8 mouse cellular contexts compared by ENCODE assay signal in the genomic region with DNA sequence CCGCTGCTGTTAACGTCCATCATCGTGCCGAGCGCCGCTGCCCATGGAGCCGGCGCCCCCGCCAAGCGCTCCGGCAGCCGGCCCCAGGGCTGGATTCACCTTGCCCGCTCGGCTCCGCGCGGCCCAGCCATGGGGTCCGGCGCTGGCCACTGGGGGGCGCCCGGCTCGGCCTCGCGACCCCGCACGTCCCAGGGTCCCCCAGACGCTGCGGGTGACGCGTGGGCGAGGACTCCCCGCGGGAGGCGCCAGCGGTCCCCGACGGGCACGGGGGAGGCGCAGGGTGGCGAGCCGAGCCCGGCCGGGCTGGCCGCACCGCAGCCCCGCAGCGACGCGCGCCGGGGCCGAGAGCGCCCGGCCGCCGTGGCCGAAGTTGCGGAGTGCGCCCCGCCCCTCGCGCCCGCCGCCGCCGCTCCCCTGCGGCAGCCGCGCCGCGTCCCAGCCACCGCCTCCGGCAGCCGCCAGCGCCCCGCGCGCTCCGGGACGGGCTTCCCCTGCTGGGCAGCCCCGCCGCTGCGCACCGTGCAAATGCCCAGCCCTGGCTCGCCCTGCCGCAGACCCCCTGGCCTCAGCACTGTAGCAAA. TPM values are rescaled to one million over a fixed set of nuclear protein-coding genes. Genes with fewer than 3 reads are reported as not detected.
DNase-seq lines count a peak whose midpoint lies in the region; ATAC-seq and TF ChIP-seq lines count a peak whose summit lies in the region.

A gene (minus strand): TSS at position 277 of the 581 bp plus-strand sequence.

- peak within 1 kb of the TSS; percentile 88 for H3K4me2 ChIP-seq in lung, embryonic 14.5 days
- peak within 1 kb of the TSS; percentile 89 for H3K4me2 ChIP-seq in embryonic facial prominence, embryonic 11.5 days (ENCODE audit: low read depth, low read length)
- peak within 1 kb of the TSS; percentile 98 for H3K4me2 ChIP-seq in heart, embryonic 15.5 days

- no peak within 1 kb of the TSS for H3K27ac ChIP-seq in lung, embryonic 14.5 days (ENCODE audit: low read depth)
- H3K27ac ChIP-seq in embryonic facial prominence, embryonic 11.5 days (replicated peaks; ENCODE audit: low read depth, low read length) = no peak within 1 kb of the TSS
- H3K27ac ChIP-seq in heart, embryonic 15.5 days = no peak within 1 kb of the TSS

- H3K9me3 ChIP-seq in lung, embryonic 14.5 days (ENCODE audit: low read depth, low read length) = no peaks in the 10 kb centered on the region
- H3K9me3 ChIP-seq in embryonic facial prominence, embryonic 11.5 days (replicated peaks; ENCODE audit: control insufficient read depth, low read length) = no peaks in the 10 kb centered on the region
- no peaks in the 10 kb centered on the region for H3K9me3 ChIP-seq in heart, embryonic 15.5 days (replicated peaks)

- peak within 1 kb of the TSS; percentile 29; the same call in 1 of the 2 replicates for H3K9ac ChIP-seq in lung, embryonic 14.5 days
- H3K9ac ChIP-seq in embryonic facial prominence, embryonic 11.5 days (replicated peaks; ENCODE audit: low read length) = peak within 1 kb of the TSS; percentile 47
- H3K9ac ChIP-seq in heart, embryonic 15.5 days = peak within 1 kb of the TSS; percentile 43

- WGBS in lung, embryonic 14.5 days = under 1% methylated on average over 59 of the region's 86 CpGs
- WGBS in embryonic facial prominence, embryonic 11.5 days = under 1% methylated on average over 64 of the region's 86 CpGs
- WGBS in heart, embryonic 15.5 days = under 1% methylated on average over 68 of the region's 86 CpGs

- TF ChIP-seq CTCF in lung, embryonic 14.5 days (IDR thresholded peaks at IDR 0.05; ENCODE audit: low read depth) = no peak

- no peaks in the 10 kb centered on the region for H3K4me1 ChIP-seq in lung, embryonic 14.5 days (ENCODE audit: insufficient read depth)
- peaks cover 3% of the 10 kb centered on the region for H3K4me1 ChIP-seq in embryonic facial prominence, embryonic 11.5 days (ENCODE audit: control insufficient read depth, insufficient read depth, low read length)
- peaks cover 10% of the 10 kb centered on the region for H3K4me1 ChIP-seq in heart, embryonic 15.5 days (replicated peaks)

- H3K27me3 ChIP-seq in lung, embryonic 14.5 days (ENCODE audit: insufficient read depth, low read length) = peaks cover 46% of the 10 kb centered on the region
- H3K27me3 ChIP-seq in embryonic facial prominence, embryonic 11.5 days (ENCODE audit: control insufficient read depth, insufficient read depth, low read length) = peaks cover 18% of the 10 kb centered on the region
- H3K27me3 ChIP-seq in heart, embryonic 15.5 days = peaks cover 54% of the 10 kb centered on the region

- no peaks in the 10 kb centered on the region for H3K36me3 ChIP-seq in lung, embryonic 14.5 days (ENCODE audit: insufficient read depth)
- no peaks in the 10 kb centered on the region for H3K36me3 ChIP-seq in embryonic facial prominence, embryonic 11.5 days (replicated peaks; ENCODE audit: control insufficient read depth, insufficient read depth, low read depth, low read length)
- no peaks in the 10 kb centered on the region for H3K36me3 ChIP-seq in heart, embryonic 15.5 days

- H3K4me3 ChIP-seq in lung, embryonic 14.5 days (ENCODE audit: low read depth, low read length) = peak within 1 kb of the TSS; percentile 52
- peak within 1 kb of the TSS; percentile 60 for H3K4me3 ChIP-seq in embryonic facial prominence, embryonic 11.5 days (ENCODE audit: low read depth, low read length)
- H3K4me3 ChIP-seq in heart, embryonic 15.5 days = peak within 1 kb of the TSS; percentile 61

- peak; percentile 92 for ATAC-seq in lung, embryonic 14.5 days (ENCODE audit: insufficient read depth)
- ATAC-seq in embryonic facial prominence, embryonic 11.5 days (replicated peaks; ENCODE audit: insufficient number of reproducible peaks, low FRiP score, low TSS enrichment, low read depth) = peak; percentile 92
- peak; percentile 76 for ATAC-seq in heart, embryonic 15.5 days (replicated peaks; ENCODE audit: insufficient number of reproducible peaks, insufficient read depth, low FRiP score, low read depth)
- no peak for ATAC-seq in megakaryocyte-erythroid progenitor cell, adult 5-6 weeks (replicated peaks; ENCODE audit: low FRiP score, low TSS enrichment, poor library complexity, severe bottlenecking)

- DNase-seq in lung, embryonic 14.5 days = peak; percentile 56
- DNase-seq in lung, adult 18-20 months = no peak
- peak; percentile 64 for DNase-seq in embryonic facial prominence, embryonic 11.5 days (ENCODE audit: low spot score)
- peak; percentile 22 to 56 for DNase-seq in layer of hippocampus, postnatal 10 days (ENCODE audit: low spot score in 2 of 2)
- DNase-seq in lung, postnatal 14 days = peak; percentile 8
- peak; percentile 38 for DNase-seq in right cerebral cortex, adult 18-20 months

RNA-seq across cellular contexts. Expression of the gene that starts here (rescaled TPM):
- 0.12 TPM in 1 of 2 replicates, not detected in the other for polyA plus RNA-seq in lung, embryonic 14.5 days (2014; fragmentation: Nextera tagmentation; extraction: Ambion mirVana)
- 0.32 and 0.55 TPM in 2 replicates for polyA plus RNA-seq in embryonic facial prominence, embryonic 11.5 days (2014; fragmentation: Nextera tagmentation; extraction: Ambion mirVana)
- polyA plus RNA-seq in heart, embryonic 15.5 days (2015; fragmentation: Nextera tagmentation; extraction: Ambion mirVana) = 0.06 and 0.47 TPM in 2 replicates
- total RNA-seq in layer of hippocampus, postnatal 10 days (2021) = 10 to 100 TPM; 13.5 to 15.6 TPM
- not detected in 2 replicates for total RNA-seq in megakaryocyte-erythroid progenitor cell, adult 5-6 weeks (2014; fragmentation: Nextera tagmentation)
- total RNA-seq in megakaryocyte-erythroid progenitor cell, adult 5-6 weeks (2017) = not detected in 2 replicates

Comparison
In these comparisons a context has a peak if more than half of its experiments do, and no peak if none do; other contexts are left out.
1. RNA of the gene that starts here (total RNA-seq): 13.5 to 15.6 TPM in layer of hippocampus, postnatal 10 days; not detected in megakaryocyte-erythroid progenitor cell, adult 5-6 weeks; every median in the first group is over 10 times any median in the second.
2. DNase-seq: peak in layer of hippocampus, postnatal 10 days (2 of 2), lung, postnatal 14 days (single experiment) and right cerebral cortex, adult 18-20 months (single experiment); none in lung, adult 18-20 months (0 of 2).
3. Peak in DNase-seq, ATAC-seq, H3K4me3 ChIP-seq, H3K9ac ChIP-seq and H3K4me2 ChIP-seq in lung, embryonic 14.5 days; RNA of the gene not detected or under 1 TPM.
4. Peak in DNase-seq, ATAC-seq, H3K4me3 ChIP-seq, H3K9ac ChIP-seq and H3K4me2 ChIP-seq in embryonic facial prominence, embryonic 11.5 days; RNA of the gene not detected or under 1 TPM.
5. Peak in ATAC-seq, H3K4me3 ChIP-seq, H3K9ac ChIP-seq and H3K4me2 ChIP-seq in heart, embryonic 15.5 days; RNA of the gene not detected or under 1 TPM.
6. Peak in every context shown above with its lines, with median percentiles within 50 percentile points of each other: H3K4me2 ChIP-seq, H3K4me3 ChIP-seq and H3K9ac ChIP-seq.